Mouse (Mus musculus) erythroblast, adult 5-6 weeks (primary cell): ENCODE data around the gene Wdr91. TPM values are rescaled to one million over a fixed set of nuclear protein-coding genes. Genes with fewer than 3 reads are reported as not detected.

Experiments
- ATAC-seq: replicated peaks from 2 replicates; pipeline ENCODE4 v1.8.0; 2016; ENCODE audit warnings: moderate number of reproducible peaks, mild to moderate bottlenecking, moderate TSS enrichment, inconsistent platforms; ENCODE audit not compliant: poor library complexity, low FRiP score, severe bottlenecking
- total RNA-seq, 2 experiments: library from RNA; stranded (forward) in 1 of 2; stranded (reverse) in 1 of 2; fragments of 150-400 nt in 1 of 2; fragments of 200-764, 138-1000 nt in 1 of 2; gene quantifications; 2 replicates each; pipeline versions ENCODE4 v1.2.3 to v1.2.4; 2015 to 2017; ENCODE audit warnings: low replicate concordance in 2 of 2

The Wdr91 gene
- 35.7 and 37.4 TPM in 2 replicates for total RNA-seq (2015; ENCODE audit: low replicate concordance)
- total RNA-seq (2017; ENCODE audit: low replicate concordance), result 53.2 and 72.1 TPM in 2 replicates

DNA sequence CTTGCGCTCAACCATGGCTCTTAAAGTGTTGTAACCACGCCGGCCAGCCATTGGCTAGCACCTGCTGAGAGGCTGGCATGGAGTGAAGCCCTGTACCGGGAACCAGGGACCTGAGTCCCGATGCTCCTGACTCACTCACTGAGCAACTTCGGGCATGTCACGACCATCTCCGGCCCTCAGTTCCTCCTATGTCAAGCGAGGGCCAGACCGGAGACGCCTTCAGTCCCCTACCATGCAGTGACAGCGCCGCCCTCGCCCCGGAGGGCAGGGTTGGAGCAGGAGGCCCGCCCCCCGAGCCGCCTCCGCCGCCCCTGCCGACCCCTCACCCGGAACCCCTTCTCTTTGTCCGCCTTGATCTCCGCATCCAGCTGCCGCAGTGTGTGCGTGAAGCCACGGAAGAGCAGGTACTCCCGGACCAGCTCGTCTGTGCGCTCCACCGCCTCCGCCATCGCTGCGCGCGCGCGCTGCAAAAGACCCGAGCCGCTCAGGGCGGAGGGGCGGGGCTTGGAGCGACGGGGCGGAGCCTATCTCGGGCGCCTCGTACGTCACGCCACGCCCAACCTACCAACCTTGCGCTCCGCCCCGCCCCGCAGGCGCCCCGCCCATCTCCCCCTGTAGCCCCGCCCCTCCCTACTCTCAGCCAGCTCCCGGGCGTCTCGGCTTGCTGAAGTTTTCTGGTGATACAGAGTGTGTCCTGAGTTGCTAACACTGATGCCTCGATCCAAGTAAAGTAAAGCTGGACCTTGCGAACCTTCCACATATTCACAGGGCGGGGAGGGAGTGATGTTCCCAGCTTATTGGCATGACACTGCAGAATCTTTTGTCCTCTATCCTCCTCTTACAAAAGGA is at the start of gene Wdr91:
Gene Wdr91 (minus strand): TSS at position 506 of the 849 bp plus-strand sequence.
- peak; percentile 72 for ATAC-seq

DNA sequence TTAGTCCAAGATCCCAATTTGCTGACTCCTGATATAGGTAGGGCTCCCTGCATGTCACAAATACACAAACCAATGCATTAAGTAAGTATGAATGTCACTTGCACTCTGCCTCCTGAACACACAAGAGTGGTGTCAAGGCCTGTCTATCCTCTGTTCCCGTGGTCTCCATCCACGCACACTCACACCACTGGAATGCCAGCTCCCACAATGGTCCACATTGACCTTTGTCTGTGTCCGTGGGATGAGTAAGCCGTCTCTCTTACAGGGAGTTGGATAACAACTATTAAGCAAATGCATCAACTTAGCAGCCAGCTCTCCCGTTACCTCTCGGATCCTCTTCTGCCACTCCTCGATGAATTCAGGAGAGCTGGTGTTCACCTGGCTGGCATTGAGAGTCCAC is 48.5 kb upstream of the Wdr91 start:
- ATAC-seq, result no peak

DNA sequence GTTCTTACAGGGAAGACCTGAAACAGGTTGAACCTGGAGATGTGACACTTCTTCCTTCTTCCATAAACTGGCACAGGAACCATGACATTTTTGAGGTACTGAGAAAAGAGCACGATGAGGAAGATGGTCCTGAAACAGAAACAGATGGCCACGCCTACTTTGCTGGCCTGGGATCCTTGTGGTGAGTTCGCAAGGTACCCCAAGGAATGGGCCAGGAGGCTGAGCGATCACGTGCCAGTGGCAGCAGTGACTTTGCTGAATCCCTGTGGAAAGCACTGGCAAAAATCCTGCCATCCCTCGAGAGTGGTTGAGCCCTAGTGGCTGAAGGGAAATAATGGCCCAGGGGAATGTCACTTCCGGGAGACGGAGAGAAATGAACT is 45.2 kb upstream of the Wdr91 start:
- ATAC-seq, result no peak

DNA sequence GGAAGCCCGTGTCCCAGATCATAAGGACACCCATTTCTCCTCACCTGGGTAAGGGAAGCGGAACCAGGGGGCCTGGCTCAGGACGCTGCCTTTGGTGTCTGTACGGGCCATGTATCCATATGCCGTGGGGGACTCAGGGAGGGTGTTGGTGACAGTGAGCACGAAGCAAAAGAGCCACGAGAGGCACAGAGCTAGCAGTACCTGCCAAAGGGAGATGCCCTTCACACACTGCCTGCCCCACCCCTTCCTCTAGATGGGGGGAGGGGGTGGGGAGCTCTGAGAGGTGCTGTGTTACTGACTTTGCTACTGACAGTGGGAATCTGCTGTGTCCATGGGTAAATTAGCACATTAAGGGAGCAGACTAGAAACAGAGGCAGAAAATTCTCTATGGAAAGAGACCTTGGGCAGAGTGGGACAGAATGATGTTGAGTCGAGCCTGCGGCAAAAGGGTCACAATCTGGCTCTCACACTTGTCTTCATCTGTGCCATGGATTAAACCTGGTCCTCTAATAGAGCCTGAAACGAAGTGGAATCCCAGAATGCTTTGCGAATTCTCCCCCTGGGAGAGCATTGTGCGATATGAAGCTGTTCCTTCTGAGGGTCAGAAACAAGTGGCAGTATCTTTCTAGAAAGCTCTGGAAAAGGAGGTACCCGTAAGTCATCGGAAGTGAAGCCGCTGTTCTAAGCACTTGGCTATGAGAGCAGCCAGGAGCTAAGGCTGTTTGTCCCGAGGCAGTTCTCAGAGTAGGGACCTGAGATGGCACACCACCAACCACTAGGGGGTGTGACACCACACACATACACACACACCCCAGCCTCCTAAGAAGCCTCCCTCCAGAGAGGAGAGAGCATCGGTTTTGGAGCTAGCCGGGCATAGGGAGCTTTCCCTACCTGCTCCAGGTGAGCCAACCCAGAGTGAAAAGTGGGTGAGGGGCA is 44.5 kb upstream of the Wdr91 start:
- ATAC-seq, result peak; percentile 69

DNA sequence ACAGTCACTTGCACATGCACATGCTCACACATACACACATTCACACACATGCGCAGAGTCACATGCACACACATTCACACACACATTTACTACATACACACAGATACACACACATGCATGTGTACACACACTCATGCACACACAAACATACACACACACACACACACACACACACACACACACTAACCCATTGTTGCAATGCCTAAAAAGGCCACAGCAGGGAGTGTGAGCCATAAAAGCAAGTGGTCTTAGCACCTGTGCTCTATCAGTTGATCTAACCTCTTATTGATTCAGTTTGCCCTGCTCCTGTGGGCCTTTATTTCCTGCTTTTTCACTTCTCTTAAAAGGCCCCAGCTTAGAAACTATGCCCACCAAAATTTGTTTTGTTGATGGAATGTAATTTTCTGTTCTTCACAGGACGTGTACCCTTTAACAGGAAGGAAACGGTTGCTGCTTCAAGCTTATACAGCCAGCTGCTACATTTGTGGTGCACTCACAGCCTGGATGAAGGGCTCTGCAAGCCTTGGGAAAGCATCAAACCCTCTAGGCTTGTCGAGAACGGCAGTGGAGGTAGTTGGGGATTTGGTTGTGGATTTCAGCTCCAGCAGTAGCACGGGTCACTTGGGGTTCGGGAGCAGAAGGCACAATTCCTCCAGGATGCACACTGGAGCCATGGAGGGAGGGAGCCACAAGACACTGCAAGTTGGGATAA is 41.4 kb upstream of the Wdr91 start:
- no peak for ATAC-seq

DNA sequence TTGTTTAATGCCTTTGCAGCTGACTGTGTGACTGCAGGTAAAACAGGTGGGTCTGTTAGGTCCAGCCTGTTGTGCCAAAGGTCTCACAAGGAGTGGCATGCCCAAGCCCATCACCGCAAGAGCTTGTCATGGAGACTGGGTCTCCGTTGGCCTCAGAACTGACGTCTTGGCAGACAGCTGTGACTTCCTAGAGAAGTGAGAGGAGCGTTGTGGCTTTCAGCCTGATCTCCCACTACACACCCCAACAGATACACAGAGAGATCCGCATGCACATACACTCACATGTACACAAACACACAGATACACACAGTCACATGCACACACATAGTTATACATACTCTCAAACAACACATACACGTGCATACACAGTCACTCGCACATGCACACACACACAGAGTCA is 40.8 kb upstream of the Wdr91 start:
- ATAC-seq, result no peak

DNA sequence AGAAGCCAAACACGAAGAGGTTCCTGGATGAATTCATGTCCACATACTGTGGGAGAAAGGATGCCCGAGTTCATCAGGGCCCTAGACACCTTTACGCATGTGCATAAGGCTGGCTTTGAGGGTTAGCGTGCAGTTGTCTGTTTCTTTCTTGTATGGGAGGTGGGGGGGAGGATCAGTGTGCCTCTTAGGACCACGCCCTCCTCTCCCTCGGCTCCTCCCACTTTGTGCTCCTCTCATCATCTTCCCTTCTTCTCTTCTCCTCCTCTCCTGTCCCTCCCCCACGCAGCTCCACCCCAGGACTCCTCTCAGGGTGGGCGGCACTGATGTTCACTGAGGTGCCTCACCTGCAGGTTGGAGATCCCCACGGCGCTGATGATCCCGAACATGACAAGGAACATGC is 37.8 kb upstream of the Wdr91 start:
- no peak for ATAC-seq

DNA sequence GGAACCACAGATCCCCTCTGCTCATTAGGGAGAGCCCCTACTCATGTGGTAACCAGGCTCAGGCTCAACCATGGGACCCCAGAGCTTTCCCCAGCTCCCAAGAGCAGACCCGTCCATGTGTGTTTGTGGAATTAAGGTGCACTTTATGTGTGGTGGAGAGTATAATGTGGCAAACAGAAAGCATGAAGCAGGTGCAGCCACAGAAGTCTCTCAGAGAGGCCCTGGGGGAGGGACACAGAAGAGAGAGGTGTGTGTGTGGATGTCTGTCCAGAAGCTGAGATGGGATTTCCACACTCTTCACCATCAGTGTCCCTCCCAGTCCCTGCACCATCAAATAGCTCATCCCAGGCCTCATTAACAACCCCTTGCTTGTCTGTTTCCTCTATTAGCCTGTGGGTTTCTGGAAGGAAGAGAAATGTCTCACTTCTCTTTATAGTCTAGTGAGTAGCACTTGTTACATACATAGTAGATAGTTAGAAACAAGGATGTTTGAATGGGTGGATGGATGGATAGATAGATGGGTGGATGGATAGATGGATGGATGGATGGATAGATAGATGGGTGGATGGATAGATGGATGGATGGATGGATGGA is 35.9 kb upstream of the Wdr91 start:
- ATAC-seq, result no peak

DNA sequence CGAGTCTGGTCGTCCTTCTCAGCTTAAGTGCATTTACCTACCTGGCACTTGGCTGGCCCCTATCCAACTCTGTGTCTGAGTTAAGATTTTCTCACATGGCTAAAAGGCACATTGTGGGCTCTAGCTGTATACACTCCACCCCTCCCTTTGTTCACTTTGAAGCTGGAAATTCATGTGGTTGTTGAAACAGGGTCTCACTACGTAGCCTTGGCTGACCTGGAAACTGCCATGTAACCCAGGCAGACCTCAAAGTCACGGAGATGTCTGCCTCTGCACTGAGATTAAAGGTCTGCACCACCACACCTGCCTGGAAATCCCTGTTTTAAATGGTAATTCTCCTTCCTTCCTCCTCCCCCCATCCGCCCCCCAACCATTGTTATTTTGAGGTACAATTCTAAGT is 32.8 kb upstream of the Wdr91 start:
- no peak for ATAC-seq

DNA sequence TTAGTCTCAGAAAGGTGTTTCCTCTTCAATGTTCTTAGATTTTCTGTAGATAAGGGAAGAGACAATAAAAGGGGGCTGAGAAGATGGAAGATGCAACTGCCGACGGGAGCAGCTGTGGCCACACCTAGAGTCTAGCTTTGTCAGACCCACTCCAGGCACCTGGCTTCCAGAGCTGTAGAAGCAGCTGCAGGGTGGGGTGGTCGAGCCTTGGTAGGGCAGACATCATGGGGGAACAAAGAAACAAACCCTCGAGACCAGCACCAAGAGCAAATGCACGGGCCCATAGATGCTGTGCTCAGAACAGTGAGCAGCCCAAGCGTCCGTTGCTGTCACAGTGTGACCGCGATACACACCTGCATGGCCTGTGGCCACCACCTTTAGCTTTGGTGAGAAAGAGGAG is 31.8 kb upstream of the Wdr91 start:
- ATAC-seq, result no peak

DNA sequence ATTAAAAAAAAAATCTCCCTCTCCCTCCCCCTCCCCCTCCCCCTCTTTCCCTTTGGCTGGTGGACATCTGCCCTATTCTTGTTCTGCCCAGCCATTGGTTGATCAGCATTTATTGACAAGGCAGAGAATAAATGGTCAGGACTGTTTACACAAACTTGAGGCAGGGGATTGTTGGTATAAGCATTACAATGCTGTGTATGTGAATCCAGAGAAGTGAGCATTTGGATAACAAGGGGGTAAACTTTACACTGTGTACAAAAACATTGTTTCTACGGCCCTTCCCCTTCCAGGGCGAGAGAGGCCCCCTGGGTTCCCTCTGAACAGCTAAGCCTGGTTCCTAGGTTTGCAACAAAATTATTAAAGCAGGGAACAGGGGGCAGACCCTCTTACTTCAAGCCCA is 30.8 kb upstream of the Wdr91 start:
- ATAC-seq, result no peak

DNA sequence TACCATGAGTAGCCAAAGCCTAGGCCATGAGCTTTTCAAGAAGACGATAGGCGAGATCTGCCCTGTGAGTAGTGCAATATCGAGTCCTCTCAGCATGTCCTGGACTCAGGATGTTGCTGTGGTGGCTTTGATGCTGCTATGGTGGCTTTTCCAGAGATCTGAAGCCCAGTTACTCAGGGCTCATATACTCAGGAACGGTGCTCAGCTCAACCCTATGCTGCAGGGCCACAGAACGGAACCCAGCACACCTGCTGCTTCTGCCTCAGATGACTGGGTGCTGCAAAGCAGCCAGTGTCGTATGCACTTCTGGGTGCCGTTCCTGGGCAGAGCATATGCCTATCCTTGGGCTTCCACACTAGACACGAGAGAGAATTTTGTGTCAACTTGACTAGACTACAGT is 28.8 kb upstream of the Wdr91 start:
- ATAC-seq, result no peak

DNA sequence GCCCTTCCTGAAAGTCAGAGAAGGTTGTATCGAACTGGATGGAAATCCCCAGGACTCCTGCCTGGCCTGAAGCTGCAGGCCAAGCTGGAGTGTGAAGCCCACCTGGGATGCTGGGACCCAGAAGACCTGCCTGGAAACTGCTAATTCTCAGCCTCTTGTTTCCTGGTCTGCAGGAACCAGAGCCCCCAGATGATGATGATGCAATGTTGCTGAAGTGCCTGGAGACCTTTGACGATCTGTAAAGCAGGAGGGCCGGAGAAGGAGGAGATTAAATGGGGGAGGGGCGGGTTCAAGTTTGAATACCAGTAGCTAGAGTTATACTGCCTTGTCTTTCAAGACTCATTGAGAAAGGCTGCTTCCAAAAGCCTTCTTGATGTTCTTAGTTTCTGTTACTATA is 28.3 kb upstream of the Wdr91 start:
- no peak for ATAC-seq

DNA sequence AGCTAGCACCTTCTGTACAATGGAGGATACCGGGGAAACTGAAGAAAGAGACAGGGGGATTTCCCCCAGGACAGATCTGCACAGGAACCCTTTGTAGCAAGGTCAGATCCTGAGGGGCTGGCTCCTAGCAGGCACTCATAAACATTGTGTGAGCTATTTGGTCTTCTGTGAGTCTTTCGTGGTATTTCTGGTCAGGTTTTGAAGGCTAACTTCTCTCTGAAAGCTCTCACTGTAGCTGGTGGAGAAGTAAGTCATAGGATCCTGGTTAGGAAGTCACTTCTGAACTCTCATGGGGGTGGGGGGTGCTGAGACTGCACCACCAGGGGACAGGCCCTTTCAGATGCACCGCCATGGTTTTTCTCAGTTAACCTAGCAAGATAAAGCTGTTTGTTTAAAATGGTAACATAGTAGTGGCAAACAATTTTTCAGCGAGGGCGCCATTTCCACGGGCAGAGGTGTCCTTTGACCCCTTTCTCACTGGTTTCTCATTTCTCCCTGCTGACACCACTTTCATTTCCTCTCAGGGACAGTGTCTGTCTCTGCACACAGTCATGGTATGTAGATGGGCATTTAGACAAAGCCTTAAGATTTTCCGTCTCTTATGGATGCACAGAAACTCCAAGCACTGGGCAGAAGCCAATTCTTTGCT is 27.7 kb upstream of the Wdr91 start:
- no peak for ATAC-seq

DNA sequence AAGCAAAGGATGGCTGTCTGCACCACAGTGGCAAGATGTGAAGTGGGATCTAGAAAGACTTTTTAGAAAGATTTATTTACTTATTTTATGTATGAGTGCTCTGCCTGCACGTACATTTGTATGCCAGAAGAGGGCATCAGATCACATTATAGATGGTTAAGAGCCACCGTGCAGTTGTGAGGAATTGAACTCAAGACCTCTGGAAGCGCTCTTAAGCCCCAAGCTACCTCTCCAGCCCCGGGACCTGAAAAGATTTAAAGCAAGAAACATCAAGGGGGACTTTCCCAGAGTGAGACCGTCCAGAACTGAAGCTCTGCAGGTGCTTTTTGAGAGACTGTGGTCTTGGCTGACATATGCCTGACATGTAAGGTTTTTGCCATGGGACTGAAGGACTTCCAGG is 26.1 kb upstream of the Wdr91 start:
- no peak for ATAC-seq

DNA sequence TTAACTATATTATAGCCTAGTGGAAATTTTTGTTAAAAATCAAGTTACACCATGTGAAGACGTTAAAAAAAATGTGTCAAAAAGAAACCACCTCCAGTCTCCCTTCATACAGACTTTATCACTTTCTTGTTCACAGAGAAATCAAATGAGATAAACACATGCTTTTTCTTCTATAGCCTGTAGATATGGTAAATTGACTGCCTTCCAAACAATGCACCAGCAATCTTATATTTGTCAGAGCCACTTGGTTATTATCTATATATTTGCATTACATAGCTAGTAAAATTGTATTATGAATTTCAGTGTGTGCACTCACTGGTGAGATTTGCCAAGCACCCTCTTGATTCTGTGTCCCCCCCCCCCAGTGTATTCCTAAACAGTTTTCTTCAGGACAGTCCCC is 22.0 kb upstream of the Wdr91 start:
- ATAC-seq, result no peak

DNA sequence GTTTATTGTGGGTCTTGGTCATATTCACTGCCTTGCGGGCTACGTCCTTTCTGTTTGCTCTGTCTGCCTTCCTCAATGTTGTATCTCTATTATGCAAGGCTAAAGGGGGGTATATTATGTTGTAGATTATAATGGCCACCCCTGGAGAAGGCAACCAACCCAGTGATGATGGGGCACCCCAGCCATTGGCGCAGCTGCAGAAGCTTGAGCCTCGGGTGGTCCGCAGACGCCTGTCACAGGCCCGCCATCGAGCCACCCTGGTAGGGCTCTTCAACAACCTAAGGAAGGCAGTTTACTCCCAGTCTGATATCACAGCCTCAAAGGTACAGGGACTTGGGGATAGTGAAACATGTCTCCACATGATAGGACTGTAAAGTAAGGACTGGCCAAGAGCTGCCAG is 16.9 kb upstream of the Wdr91 start:
- ATAC-seq, result 0 out of 2 replicates have a peak, but pooled peaks have one; percentile 10

DNA sequence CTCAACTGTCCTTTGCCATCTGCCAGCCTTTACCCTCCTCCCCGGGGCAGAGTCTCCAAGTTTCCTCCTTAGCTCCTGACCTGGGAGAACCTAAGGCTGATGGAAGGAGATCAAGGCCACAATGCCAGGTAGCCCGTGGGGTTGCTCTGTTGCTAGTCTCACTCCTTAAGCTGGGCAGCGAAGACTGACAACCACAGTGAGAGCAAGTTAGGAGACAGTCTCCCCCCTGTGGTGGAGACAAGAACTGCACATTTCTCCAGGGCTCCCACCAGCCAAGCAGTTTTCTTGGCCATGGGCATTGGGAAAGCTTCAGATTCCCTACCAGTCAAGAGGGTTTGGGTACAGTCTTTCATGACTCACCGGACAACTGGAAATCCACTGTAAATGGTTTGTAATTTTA is 16.5 kb upstream of the Wdr91 start:
- ATAC-seq, result peak; percentile 77

DNA sequence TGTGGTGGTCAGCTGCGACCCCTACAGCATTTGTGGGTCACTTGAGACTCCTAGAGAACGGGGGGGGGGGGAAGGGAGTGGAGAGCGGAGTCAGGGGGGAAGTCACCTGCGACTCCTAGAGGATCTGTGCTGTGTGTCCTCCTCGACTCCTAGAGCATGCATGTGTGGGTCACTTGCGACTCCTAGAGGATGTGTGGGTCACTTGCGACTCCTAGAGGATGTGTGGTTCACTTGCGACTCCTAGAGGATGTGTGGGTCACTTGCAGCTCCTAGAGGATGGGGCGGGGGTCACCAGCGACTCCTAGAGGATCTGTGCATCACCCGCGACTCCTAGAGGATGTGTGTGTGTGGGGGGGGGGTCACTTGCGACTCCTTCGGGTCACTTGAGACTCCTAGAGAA is 11.3 kb upstream of the Wdr91 start:
- peak; percentile 90 for ATAC-seq
